Mouse (Mus musculus) megakaryocyte, embryonic 14.5 days (primary cell): Measurements from ENCODE around the gene Daxx. TPM values are rescaled to one million over a fixed set of nuclear protein-coding genes. Genes with fewer than 3 reads are reported as not detected.
"Not testable (repeated sequence)": the region's sequence is repeated elsewhere in the genome, so short reads cannot be mapped to it uniquely, and the experiment has no call there.

ENCODE experiments used
- H3K27me3 ChIP-seq: replicated peaks from 2 replicates; pipeline ENCODE3; 2012; ENCODE audit warnings: inconsistent platforms
- H3K36me3 ChIP-seq: replicated peaks from 2 replicates; pipeline ENCODE3; 2012; ENCODE audit warnings: low read length, inconsistent platforms, mixed read lengths
- H3K4me1 ChIP-seq: 2 replicates; pipeline ENCODE4 v1.6.1; 2012; ENCODE audit warnings: inconsistent platforms
- H3K4me3 ChIP-seq: replicated peaks from 2 replicates; pipeline ENCODE3; 2012; ENCODE audit warnings: moderate library complexity, mild to moderate bottlenecking, inconsistent platforms
- H3K9me3 ChIP-seq: 2 replicates; pipeline ENCODE4 v1.6.1; 2012; ENCODE audit warnings: inconsistent platforms
- FLI1 ChIP-seq: IDR thresholded peaks from 2 replicates; pipeline ENCODE4 v1.6.1; 2012; ENCODE audit warnings: low read length, inconsistent platforms, mixed read lengths
- GATA1 ChIP-seq: IDR thresholded peaks from 3 replicates; pipeline ENCODE4 v1.6.1; 2012; ENCODE audit warnings: mixed read lengths, low read length, inconsistent platforms, borderline replicate concordance
- polyA plus RNA-seq: library from polyadenylated mRNA; stranded (reverse); fragments of >175 nt; gene quantifications from 2 replicates; pipeline ENCODE4 v1.2.3, GENCODE M21; 2012; ENCODE audit warnings: low replicate concordance; ENCODE audit not compliant: insufficient read depth

Gene Daxx
- polyA plus RNA-seq, 1 experiment, result 20.0 TPM

DNA sequence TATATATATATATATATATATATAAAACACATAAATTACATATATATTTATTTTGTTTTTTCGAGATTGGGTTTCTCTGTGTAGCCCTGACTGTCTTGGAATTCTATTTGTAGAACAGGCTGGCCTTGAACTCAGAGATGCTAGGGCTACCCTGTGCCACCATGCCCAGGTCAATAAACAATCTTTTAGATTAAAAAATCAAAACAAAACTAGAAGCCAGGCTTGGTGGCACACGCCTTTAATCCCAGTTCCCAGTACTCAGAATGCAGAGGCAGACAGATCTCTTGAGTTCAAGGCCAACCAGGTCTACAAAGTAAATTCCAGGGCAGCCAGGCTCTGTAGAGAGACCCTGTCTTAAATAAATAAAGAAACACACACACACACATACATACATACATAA lies 17.9 kb upstream of the Daxx start:
- no peak for TF ChIP-seq FLI1
- no peak for TF ChIP-seq GATA1
- Histone ChIP-seq H3K4me1 (peaks cover 18% of the 10 kb centered on the region), H3K36me3 (peaks cover 3% of the 10 kb centered on the region), H3K9me3 (no peaks in the 10 kb centered on the region), H3K4me3 (no peak overlapping the region), H3K27me3 (no peaks in the 10 kb centered on the region)

DNA sequence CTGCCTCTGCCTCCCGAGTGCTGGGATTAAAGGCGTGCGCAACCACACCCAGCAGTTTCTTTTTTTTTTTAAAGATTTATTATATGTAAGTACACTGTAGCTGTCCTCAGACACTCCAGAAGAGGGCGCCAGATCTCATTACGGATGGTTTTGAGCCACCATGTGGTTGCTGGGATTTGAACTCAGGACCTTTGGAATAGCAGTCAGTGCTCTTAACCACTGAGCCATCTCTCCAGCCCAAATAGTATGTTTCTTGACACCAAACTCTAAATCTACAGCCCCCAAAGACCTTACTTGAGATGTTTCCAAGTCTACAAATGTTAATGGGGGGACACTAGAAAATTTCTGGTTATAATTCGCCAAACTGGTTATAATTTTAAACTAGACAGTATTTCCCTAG lies 17.3 kb upstream of the Daxx start:
- not testable (repeated sequence) for H3K9me3 ChIP-seq, H3K4me3 ChIP-seq, H3K36me3 ChIP-seq

DNA sequence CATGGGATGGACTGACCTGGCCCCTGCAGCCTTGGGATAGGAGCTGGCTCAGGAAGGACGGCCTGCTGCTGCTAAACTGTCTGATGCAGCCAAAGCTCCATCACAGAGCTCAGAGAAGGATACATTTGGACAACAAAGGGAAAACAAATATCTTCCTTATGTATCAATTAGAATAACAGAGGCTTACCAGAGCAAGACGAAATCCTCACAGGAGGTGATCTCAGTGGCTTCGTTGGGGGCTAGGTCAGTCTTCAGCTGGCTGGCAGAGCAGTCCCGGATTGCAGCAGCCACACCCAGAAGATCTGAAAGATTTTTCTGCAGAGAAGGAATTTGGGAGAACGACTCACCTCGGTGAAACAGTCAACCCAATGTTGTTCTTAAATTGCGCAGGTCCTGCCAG lies 16.8 kb upstream of the Daxx start:
- Histone ChIP-seq H3K4me1 (peaks cover 20% of the 10 kb centered on the region), H3K9me3 (no peaks in the 10 kb centered on the region), H3K36me3 (no peaks in the 10 kb centered on the region), H3K4me3 (no peak overlapping the region), H3K27me3 (no peaks in the 10 kb centered on the region)
- TF ChIP-seq GATA1 (no peak), FLI1 (no peak)

More for the DNA sequence above, 17.3 kb upstream of the Daxx start:
- H3K4me1 ChIP-seq, result peaks cover 18% of the 10 kb centered on the region
- H3K27me3 ChIP-seq, result not testable (repeated sequence)

DNA sequence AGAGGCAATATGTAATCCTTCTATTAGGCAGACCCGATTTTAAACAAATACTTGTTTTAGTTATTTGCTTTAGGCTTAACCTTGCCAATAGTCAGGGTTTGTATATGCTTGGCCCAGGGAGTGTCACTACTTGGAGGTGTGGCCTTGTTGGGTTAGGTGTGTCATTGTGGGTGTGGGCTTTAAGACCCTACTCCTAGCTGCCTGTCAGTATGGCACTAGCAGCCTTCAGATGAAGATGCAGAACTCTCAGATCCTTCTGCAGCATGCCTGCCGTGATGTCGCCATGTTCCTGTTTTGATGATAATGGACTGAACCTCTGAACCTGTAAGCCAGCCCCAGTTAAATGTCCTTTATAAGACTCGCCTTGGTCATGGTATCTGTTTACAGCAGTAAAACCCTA lies 16.2 kb upstream of the Daxx start:
- not testable (repeated sequence) for H3K4me3 ChIP-seq, H3K27me3 ChIP-seq, H3K9me3 ChIP-seq, H3K36me3 ChIP-seq
- H3K4me1 ChIP-seq, result peaks cover 17% of the 10 kb centered on the region

DNA sequence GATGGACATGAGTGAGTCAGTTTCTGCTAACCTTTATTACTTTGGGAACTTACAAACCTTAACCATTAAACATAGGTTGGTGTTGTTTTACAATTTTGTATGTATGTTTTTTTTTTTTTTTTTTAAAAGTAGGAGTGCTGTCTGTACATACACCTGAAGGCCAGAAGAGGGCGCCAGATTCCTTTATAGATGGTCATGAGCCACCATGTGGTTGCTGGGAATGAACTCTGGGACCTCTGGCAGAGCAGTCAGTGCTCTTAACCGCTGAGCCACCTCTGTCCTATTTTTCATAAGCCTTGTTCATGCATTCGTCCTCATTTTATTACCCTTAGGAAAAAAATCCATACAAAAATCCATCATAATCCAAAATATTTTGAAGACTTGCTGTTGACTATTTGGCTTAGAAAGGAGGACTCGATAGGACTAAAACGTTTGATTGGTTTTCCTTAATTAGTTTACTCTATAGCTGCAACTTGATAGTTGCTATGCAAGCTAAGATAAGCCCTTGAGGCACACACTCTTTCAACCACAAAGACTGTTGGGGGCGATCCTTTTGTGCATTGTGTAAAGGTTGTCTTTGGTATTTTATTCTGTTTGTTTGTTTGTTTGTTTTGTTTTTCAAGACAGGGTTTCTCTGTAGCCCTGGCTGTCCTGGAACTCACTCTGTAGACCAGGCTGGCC lies 12.0 kb upstream of the Daxx start:
- Histone ChIP-seq H3K36me3 (no peaks in the 10 kb centered on the region), H3K4me3 (no peak overlapping the region), H3K27me3 (no peaks in the 10 kb centered on the region), H3K9me3 (no peaks in the 10 kb centered on the region), H3K4me1 (peaks cover 20% of the 10 kb centered on the region)
- TF ChIP-seq GATA1 (no peak), FLI1 (no peak)

DNA sequence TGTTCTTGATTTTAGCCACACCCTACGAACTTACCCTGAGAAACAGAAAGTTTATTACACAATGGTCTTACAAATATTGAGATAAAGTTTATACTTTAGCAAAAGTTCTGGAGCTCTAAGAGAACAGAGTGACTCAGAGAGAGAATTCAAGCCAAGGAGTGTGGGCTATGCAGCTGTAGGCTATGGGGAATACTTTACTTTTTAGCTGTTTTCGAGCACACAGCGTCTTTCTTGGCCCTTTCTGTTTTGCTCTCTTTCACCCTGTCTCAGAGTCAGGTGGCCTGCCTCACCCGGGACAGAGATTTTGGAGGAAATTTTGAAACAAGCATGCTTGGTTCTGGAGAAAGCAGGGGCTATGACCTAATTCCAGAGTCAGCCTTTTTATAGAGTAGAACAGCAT lies 11.0 kb upstream of the Daxx start:
- H3K27me3 ChIP-seq, H3K4me3 ChIP-seq, H3K36me3 ChIP-seq, H3K9me3 ChIP-seq: not testable (repeated sequence)
- peaks cover 27% of the 10 kb centered on the region for H3K4me1 ChIP-seq

DNA sequence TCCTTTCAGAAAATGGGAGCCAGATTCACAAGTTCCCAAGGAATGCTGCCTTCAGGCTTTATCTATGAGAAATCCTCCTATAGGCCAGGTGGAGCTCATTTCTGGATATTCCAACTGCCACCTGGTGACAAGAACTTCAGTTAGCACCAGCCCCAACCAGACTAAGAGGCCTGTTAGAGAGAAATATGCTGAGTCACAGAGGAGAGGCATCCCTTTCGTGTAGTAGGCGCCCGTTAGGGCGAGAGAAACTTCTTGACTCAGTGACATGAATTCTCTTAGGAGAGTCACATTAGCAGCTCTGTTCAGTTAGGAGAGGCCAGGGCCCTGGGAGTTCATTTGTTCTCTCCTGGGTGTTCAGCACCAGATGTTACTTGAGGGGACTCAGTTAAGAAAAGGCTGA lies 9.6 kb upstream of the Daxx start:
- H3K4me1 ChIP-seq, result peaks cover 36% of the 10 kb centered on the region
- no peaks in the 10 kb centered on the region for H3K36me3 ChIP-seq
- no peak for TF ChIP-seq GATA1
- no peak for TF ChIP-seq FLI1
- H3K4me3 ChIP-seq, result no peak overlapping the region
- H3K9me3 ChIP-seq, result no peaks in the 10 kb centered on the region
- no peaks in the 10 kb centered on the region for H3K27me3 ChIP-seq

DNA sequence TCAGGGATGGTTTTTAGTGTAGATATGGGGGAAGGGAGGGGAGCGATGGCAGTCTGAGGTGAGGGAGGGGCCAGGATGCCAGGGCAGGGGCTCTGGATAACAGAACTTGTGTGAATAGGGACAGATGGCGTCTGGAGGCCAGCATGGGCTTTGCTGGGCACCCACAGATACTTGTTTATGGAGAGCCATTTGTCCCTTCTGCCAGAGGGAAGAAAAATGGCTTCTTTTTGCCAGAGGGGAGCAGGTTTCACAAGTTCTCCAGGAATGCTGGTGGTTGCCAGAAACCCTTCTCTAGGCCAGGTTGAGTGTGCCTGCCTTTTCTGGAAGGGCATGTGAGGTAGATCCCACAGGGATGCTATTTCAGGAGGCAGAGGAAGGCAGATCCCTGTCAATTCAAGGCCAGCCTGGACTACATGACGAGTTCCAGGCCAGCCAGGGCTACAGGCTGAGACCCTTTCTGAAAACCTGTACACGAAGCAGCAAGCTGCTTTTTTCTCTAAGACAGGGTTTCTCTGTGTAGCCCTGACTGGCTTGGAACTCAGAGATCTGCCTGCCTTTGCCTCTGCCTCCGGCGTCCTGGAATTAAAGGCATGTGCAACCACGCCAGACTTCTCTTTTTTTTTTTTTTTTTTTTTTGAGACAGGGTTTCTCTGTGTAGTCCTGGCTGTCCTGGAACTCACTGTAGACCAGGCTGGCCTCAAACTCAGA lies 8.8 kb upstream of the Daxx start:
- Histone ChIP-seq H3K36me3 (no peaks in the 10 kb centered on the region), H3K9me3 (no peaks in the 10 kb centered on the region), H3K4me1 (peaks cover 36% of the 10 kb centered on the region), H3K27me3 (no peaks in the 10 kb centered on the region), H3K4me3 (no peak overlapping the region)
- TF ChIP-seq FLI1, result no peak
- no peak for TF ChIP-seq GATA1

DNA sequence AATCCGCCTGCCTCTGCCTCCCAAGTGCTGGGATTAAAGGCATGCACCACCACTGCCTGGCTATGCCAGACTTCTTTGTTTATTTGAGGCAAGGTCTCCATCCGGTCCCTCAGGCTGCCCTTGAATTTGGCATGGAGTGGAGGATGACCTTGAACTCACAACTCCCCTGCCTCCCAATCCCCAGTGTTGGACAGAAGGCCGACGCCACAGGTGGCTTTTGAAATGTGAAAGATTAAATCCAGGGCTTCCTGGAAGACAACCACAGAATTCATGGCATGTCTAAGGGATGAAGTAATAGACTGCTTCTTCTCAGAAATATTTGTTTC lies 8.3 kb upstream of the Daxx start:
- Histone ChIP-seq H3K36me3 (no peaks in the 10 kb centered on the region), H3K4me3 (no peak overlapping the region), H3K4me1 (peaks cover 36% of the 10 kb centered on the region), H3K27me3 (no peaks in the 10 kb centered on the region), H3K9me3 (no peaks in the 10 kb centered on the region)
- no peak for TF ChIP-seq FLI1
- TF ChIP-seq GATA1, result no peak

DNA sequence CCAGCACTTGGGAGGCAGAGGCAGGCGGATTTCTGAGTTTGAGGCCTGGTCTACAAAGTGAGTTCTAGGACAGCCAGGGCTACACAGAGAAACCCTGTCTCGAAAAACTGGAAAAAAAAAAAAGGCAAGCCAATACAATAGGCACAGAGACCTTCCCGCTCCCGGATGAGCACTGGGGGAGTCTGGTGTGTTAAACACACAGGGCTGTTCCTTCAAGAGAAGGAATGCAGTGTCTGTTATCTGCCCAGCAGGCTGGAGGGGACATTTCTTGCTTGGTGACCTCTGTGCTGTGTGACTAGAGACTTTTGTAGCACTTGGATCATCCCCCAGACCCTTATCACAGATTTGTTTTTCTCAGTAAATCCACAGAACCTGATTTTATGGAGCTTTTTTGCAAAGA lies 7.6 kb upstream of the Daxx start:
- Histone ChIP-seq H3K4me3 (no peak overlapping the region), H3K9me3 (no peaks in the 10 kb centered on the region), H3K27me3 (no peaks in the 10 kb centered on the region), H3K4me1 (peaks cover 37% of the 10 kb centered on the region), H3K36me3 (no peaks in the 10 kb centered on the region)
- TF ChIP-seq GATA1 (no peak), FLI1 (no peak)

DNA sequence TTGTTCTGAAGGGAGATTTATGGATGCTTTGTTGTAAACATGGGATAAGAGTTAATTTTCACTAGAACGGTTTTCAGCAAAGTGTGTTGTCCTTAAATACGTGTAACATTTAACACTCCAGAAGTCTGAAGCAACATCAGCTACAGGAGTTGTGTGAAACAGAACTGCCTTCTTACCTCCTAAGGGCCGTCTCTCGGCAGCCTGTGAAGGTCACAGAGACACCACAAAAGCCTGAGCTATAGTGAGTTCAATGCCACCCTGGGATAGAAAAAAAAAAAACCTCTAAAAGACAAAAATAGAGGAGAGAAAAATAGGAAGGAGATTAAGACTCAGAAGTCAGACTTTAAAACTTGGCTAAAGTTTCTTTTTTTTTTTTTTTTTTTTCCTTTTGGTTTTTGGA lies 7.1 kb upstream of the Daxx start:
- H3K9me3 ChIP-seq, result no peaks in the 10 kb centered on the region
- TF ChIP-seq GATA1 (no peak), FLI1 (no peak)
- H3K36me3 ChIP-seq, result no peaks in the 10 kb centered on the region
- no peaks in the 10 kb centered on the region for H3K27me3 ChIP-seq
- H3K4me3 ChIP-seq, result no peak overlapping the region
- H3K4me1 ChIP-seq, result peaks cover 40% of the 10 kb centered on the region
